Mouse (Mus musculus) midbrain, embryonic 16.5 days (tissue): ENCODE measurements around the gene Cfap97d1. TPM values are rescaled to one million over a fixed set of nuclear protein-coding genes. Genes with fewer than 3 reads are reported as not detected.
A peak's percentile ranks its signal among the peaks of the same experiment; 100 is the strongest.

ENCODE experiments used
- ATAC-seq: fragments of 200-750 bp; cut with Nextera tagmentation; 2 replicates; pipeline ENCODE4 v1.8.0; 2017; ENCODE audit warnings: moderate TSS enrichment
- H3K27ac ChIP-seq: fragments of 300-500 bp; sonication (generic); 2 replicates; pipeline ENCODE4 v1.5.1; 2014; ENCODE audit warnings: mild to moderate bottlenecking, low read length, mixed read lengths
- H3K27me3 ChIP-seq: fragments of 300-500 bp; sonication (generic); 2 replicates; pipeline ENCODE4 v1.6.1; 2014; ENCODE audit warnings: low read depth, low read length, mixed read lengths; ENCODE audit not compliant: control insufficient read depth, insufficient read depth
- H3K36me3 ChIP-seq: fragments of 300-500 bp; sonication (generic); 2 replicates; pipeline ENCODE4 v1.6.1; 2014; ENCODE audit warnings: mild to moderate bottlenecking, low read length, moderate library complexity, mixed read lengths; ENCODE audit not compliant: control insufficient read depth, insufficient read depth
- H3K4me1 ChIP-seq: fragments of 300-500 bp; sonication (generic); 2 replicates; pipeline ENCODE4 v1.6.1; 2014; ENCODE audit warnings: mild to moderate bottlenecking, low read length, mixed read lengths; ENCODE audit not compliant: control insufficient read depth, insufficient read depth
- H3K4me2 ChIP-seq: fragments of 300-500 bp; sonication (generic); 2 replicates; pipeline ENCODE4 v1.6.1; 2014; ENCODE audit warnings: mild to moderate bottlenecking, low read length, mixed read lengths
- H3K4me3 ChIP-seq: fragments of 300-500 bp; sonication (generic); 2 replicates; pipeline ENCODE4 v1.5.1; 2014; ENCODE audit warnings: low read depth, mild to moderate bottlenecking, low read length, moderate library complexity, mixed read lengths
- H3K9ac ChIP-seq: fragments of 300-500 bp; sonication (generic); 2 replicates; pipeline ENCODE4 v1.6.1; 2014; ENCODE audit warnings: low read depth, low read length, mixed read lengths
- H3K9me3 ChIP-seq: fragments of 300-500 bp; sonication (generic); replicated peaks from 2 replicates; pipeline ENCODE4 v1.6.1; 2014; ENCODE audit warnings: mild to moderate bottlenecking, low read length, mixed read lengths; ENCODE audit not compliant: control insufficient read depth, poor library complexity, severe bottlenecking
- WGBS: fragments of 180-500 bp; shearing (Covaris S2); extraction: QIAGEN DNeasy Blood & Tissue Kit; methylation state at CpG from one replicate; pipeline ENCODE4 v1.1.7; 2014; 5-methylcytosine and 5-hydroxymethylcytosine counted together
- polyA plus RNA-seq: library from polyadenylated mRNA; unstranded; fragments of >200 nt; fragmentation: Nextera tagmentation; extraction: Ambion mirVana; gene quantifications from 2 replicates; pipeline ENCODE4 v1.2.1, GENCODE M21; 2015

Cfap97d1 gene
- polyA plus RNA-seq, 1 experiment from 2014 or later, result not detected

DNA sequence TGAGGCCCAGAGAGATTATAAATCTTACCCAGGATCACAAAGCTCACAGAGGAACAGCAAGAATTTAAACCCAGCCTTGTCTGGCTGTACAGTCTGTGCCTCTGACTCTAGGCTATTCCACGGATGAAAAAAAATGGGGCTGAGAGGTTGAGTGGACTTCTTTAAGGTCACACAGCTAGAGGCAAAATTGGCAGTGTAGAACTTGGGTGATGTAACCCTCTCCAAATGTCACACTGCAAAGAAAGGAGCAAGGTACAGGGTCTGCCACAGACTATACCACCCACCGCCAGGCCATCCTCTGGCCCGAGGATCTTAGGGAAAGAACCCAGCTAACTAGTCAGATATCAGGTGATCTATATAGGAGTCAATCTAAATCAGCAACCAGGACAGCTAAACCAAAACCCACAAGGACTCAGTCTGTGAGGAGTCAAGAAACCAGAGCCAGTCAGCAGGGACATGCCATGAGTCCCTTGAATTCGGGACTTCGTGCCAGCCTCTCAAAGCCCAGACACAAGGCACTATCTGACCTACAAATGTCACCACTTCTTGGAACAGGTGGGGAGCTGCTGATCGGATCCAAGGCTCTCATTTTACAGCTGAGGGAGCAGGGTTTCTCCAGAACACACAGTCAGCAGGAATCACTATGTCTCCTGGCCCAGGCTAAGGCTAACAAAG lies 40.1 kb downstream of the Cfap97d1 start:
- 89% methylated on average over 6 of the region's 6 CpGs for WGBS
- H3K27ac ChIP-seq, result no peak overlapping the region
- no peaks in the 10 kb centered on the region for H3K9me3 ChIP-seq
- H3K9ac ChIP-seq, result no peak overlapping the region
- no peak overlapping the region; the same call in 1 of the 2 replicates for H3K4me2 ChIP-seq
- H3K4me3 ChIP-seq, result no peak overlapping the region
- H3K4me1 ChIP-seq, result peaks cover 25% of the 10 kb centered on the region
- ATAC-seq, result no peak
- peaks cover 4% of the 10 kb centered on the region; the same call in 1 of the 2 replicates for H3K36me3 ChIP-seq
- no peaks in the 10 kb centered on the region for H3K27me3 ChIP-seq

DNA sequence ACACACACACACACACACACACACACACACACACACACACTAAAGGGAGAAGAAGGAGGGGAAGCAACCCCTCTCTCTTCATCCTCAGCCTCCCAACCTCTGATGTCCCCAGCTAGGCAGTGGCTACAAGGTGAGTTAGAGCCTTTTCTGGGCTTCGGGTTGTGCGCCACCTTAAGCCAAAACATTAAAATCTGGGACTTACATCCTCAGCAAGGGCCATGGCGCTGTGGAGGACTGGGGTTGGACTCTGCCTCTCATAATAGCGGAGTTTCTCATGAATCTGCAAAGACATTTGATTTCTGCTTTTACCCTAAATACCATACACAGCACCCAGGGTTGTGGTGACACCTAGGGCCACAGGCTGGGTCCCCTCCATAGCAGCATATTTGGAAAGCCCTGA lies 40.8 kb downstream of the Cfap97d1 start:
- peak overlapping the region; percentile 28; the same call in 1 of the 2 replicates for H3K9ac ChIP-seq
- WGBS, result 72% methylated on average over 4 of the region's 4 CpGs
- no peak for ATAC-seq

DNA sequence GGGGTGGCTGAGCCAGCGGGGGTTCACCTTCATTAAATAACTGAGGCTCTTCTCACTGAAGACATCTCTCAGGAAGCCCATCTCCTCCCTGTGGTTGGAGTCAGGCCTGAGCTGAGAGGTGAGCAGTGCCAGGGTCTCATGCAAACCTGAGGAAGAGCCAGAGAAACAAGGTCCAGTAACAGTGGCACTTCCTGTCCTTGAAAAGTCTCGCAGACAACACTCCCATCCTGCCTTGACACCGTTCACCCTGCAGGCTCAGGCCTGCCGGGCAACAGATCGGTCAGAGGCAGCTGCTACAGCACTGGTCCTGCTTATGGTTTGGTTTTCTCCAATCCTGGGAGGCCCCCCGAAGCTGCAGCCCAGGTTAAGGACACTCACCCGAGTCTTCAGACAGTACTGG lies 41.3 kb downstream of the Cfap97d1 start:
- H3K9me3 ChIP-seq, result no peaks in the 10 kb centered on the region
- ATAC-seq, result no peak
- H3K4me1 ChIP-seq, result peaks cover 25% of the 10 kb centered on the region
- peak overlapping the region; percentile 66; the same call in 1 of the 2 replicates for H3K4me3 ChIP-seq
- H3K27ac ChIP-seq, result no peak overlapping the region
- H3K27me3 ChIP-seq, result no peaks in the 10 kb centered on the region
- WGBS, result 30% methylated on average over 7 of the region's 7 CpGs
- peak overlapping the region; percentile 28; the same call in 1 of the 2 replicates for H3K9ac ChIP-seq
- peak overlapping the region; percentile 68 for H3K4me2 ChIP-seq
- H3K36me3 ChIP-seq, result peaks cover 4% of the 10 kb centered on the region; the same call in 1 of the 2 replicates

More for the DNA sequence above, 40.8 kb downstream of the Cfap97d1 start:
- Histone ChIP-seq H3K27me3 (no peaks in the 10 kb centered on the region), H3K4me2 (peak overlapping the region; percentile 68), H3K4me1 (peaks cover 25% of the 10 kb centered on the region), H3K27ac (no peak overlapping the region), H3K9me3 (no peaks in the 10 kb centered on the region), H3K36me3 (peaks cover 4% of the 10 kb centered on the region; the same call in 1 of the 2 replicates), H3K4me3 (no peak overlapping the region)

DNA sequence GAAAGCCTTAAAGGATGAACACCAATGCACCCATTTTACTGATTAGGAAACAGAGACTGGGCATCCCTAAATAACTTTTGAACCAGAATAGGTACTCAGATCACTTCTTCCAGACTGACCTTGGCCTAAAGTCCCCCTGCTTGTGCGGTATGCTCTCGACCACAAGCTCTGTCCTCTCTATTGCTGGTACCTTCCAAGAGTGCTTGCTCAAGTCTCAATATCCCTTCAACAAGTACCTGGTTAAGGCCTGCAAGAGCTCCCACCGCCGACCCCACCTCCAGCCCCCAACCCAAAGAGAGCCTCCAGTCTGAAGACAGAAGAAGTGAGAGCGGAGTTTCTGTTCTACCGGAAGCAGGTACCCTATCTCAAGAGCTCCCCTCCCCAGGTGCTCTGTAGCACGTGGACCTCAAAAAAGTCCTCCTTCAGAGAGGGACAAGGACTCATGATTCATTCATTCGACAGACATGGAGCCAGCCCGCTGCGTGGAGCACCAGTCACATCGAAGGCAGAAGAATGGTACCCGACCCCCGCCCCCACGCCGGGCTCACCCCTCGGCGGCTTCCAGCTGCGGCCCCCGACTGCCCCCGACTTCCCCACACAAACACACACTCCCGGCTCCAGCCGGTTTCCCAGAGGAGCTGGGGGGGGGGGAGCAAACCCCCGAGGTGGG lies 42.0 kb downstream of the Cfap97d1 start:
- H3K27ac ChIP-seq, result peak overlapping the region; percentile 86
- H3K9ac ChIP-seq, result peak overlapping the region; percentile 83
- WGBS, result 3% methylated on average over 23 of the region's 23 CpGs
- no peaks in the 10 kb centered on the region for H3K9me3 ChIP-seq
- peaks cover 4% of the 10 kb centered on the region; the same call in 1 of the 2 replicates for H3K36me3 ChIP-seq
- peaks cover 25% of the 10 kb centered on the region for H3K4me1 ChIP-seq
- peak overlapping the region; percentile 66 for H3K4me3 ChIP-seq
- H3K4me2 ChIP-seq, result peak overlapping the region; percentile 68
- H3K27me3 ChIP-seq, result no peaks in the 10 kb centered on the region
- peak; percentile 40 for ATAC-seq

DNA sequence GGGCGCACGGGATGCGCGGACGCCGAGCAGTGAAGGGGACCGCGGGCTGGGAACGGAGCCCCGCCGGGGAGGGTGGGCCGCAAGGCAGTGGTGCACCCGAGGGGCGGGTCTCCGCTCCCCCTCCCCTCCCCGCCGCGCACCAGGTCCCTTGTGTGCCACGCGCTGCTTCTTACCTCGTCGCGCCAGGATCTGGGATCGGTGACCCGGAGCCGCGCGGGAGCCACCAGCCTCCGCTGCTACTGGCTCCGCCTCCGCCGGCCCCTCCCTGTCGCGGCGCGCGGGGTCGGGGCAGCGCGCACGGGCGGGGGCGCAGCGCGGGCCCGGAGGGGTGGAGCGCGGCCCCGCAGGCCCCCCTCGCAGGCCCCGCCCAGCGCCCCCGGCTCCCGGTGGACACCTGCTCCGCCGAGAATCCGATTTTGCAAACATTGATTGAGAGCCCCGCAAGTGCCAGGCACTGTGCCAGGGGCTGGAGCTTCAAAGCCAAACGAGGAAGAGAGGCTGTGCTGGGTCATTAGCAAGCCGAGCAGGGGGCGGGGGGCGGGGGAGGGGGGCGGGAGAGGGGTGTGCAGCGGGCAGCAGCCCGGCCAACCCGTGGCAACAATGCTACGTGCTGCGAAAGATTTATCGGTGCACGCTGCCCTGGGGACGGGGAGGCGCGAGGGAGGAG lies 42.7 kb downstream of the Cfap97d1 start:
- Histone ChIP-seq H3K27me3 (no peaks in the 10 kb centered on the region), H3K36me3 (peaks cover 3% of the 10 kb centered on the region; the same call in 1 of the 2 replicates), H3K9ac (peak overlapping the region; percentile 83), H3K4me3 (peak overlapping the region; percentile 66), H3K4me1 (peaks cover 25% of the 10 kb centered on the region), H3K27ac (peak overlapping the region; percentile 86), H3K4me2 (peak overlapping the region; percentile 68), H3K9me3 (no peaks in the 10 kb centered on the region)
- under 1% methylated on average over 64 of the region's 73 CpGs for WGBS
- peak; percentile 86 for ATAC-seq

DNA sequence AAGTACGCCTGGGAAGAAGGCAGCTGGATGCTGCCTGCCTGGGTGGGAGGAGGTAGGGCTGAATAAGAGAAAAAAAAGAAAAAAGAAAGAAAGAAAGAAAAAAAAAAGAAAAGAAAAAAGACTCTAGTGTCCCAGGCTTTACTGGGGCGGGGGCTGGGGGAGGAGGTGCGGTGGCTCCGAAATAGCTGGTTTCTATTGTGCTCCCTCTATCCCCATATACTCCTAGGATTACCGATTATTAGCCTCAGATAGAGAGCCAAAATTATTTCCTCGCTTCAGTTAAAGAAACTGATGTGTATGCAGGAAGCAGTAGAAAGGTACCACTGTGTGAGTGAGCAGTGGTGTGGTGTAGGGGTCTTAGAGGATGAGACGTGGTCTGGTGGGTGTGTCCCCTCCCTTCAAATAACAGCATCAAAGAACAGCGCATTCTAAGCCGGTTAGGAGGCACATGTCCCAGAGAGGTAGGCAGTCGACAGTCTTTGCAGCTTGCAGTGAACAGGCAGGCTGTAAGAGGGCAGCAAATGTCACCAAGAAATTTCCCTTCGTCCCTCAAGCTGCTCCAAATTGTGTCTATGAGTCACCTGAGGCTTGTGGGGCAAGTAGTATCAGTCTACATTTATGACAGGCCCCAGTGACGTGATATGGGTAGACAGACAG lies 43.4 kb downstream of the Cfap97d1 start:
- 3% methylated on average over 12 of the region's 12 CpGs for WGBS
- Histone ChIP-seq H3K9me3 (no peaks in the 10 kb centered on the region), H3K9ac (peak overlapping the region; percentile 83), H3K36me3 (no peaks in the 10 kb centered on the region; the same call in 1 of the 2 replicates), H3K27me3 (no peaks in the 10 kb centered on the region), H3K4me1 (peaks cover 25% of the 10 kb centered on the region), H3K4me3 (peak overlapping the region; percentile 66), H3K27ac (peak overlapping the region; percentile 86), H3K4me2 (peak overlapping the region; percentile 68)
- ATAC-seq, result peak; percentile 62

DNA sequence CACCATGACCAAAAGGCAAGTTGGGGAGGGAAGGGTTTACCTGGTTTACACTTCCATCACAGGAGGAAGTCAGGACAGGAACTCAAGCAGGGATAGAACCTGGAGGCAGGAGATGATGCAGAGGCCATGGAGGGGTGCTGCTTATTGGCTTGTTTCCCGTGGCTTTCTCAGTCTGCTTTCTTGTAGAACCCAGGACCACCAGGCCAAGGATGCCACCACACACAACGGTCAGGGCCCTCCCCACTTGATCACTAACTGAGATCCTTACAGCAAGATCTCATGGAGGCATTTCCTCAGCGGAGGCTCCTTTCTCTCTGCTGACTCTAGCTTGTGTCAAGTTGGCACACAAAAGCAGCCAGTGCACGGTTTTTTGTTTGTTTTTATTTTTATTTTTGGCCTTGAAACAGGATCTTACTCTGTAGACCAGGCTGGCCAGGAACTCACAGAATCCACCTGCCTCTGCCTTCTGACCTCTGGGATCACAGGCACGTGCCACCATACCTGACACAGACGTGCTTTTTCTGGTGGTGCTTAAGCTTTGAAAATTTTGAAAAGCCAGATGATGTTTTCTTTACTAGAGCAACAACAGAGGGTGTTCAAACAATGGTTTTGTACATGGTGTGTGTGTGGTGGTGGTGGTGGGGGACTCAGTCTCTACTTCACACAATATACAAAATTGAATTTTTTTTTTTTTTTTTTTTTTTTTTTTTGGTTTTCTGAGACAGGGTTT lies 44.2 kb downstream of the Cfap97d1 start, which contains the start of gene Mpp3:
Gene Mpp3, minus strand, starts transcription at position 375 of the 730 bp plus-strand sequence.
- peak within 1 kb of the TSS; percentile 86 for H3K27ac ChIP-seq
- peaks cover 25% of the 10 kb centered on the region for H3K4me1 ChIP-seq
- no peaks in the 10 kb centered on the region; the same call in 1 of the 2 replicates for H3K36me3 ChIP-seq
- peak within 1 kb of the TSS; percentile 68 for H3K4me2 ChIP-seq
- H3K4me3 ChIP-seq, result peak within 1 kb of the TSS; percentile 66
- no peaks in the 10 kb centered on the region for H3K27me3 ChIP-seq
- ATAC-seq, result no peak
- H3K9ac ChIP-seq, result peak within 1 kb of the TSS; percentile 83
- 73% methylated on average over 6 of the region's 6 CpGs for WGBS
- no peaks in the 10 kb centered on the region for H3K9me3 ChIP-seq

DNA sequence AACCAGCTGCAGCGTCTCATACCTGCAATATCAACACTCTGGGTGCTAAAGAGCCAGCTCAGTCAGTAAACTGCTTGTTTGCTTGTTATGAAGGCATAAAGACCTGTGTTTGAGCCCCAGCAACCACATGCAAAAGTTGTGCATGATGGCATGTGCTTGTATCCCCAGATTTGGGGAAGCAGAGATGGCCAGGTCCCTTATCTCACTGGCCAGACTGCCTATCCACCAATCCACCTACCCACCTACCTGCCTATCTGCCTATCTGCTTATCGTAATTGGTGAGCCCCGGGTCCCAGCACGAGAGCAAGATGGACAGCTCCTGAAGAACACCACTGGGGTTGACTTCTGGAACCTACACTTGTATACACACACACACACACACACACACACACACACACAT lies 45.2 kb downstream of the Cfap97d1 start:
- no peak for ATAC-seq
- Histone ChIP-seq H3K4me2 (no peak overlapping the region), H3K27ac (no peak overlapping the region), H3K4me3 (no peak overlapping the region), H3K36me3 (no peaks in the 10 kb centered on the region), H3K4me1 (peaks cover 23% of the 10 kb centered on the region), H3K9ac (no peak overlapping the region), H3K9me3 (no peaks in the 10 kb centered on the region), H3K27me3 (no peaks in the 10 kb centered on the region)
- 86% methylated on average over 4 of the region's 4 CpGs for WGBS
